Mouse (Mus musculus): ENCODE data around the gene Ago4.

DNA sequence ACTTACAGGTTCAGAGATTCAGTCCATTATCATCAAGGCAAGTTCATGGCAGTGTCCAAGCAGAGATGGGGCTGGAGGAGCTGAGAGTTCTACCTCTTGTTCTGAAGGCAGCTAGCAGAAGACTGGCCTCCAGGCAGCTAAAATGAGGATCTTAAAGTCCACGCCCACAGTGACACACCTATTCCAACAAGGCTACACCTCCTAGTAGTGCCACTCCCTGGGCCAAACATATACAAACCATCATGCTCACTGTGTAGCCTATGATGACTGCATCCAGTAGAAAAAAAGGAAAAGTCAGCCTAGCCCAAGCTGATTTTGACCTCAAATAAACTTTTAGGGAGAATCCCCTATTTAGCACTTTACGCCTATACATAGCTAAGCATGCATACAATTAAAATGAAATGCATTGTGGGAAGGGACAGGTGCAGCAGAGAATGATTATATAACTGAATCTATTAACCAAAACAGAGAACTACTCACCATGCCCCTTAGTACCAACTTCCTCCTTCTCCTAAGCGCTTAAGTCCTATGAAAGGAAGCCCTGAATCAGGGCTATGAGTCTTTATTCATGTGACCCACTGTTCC is 7.3 kb upstream of the Ago4 start:
- TF ChIP-seq POLR2A (IDR thresholded peaks at IDR 0.05; ENCODE audit: low read depth, low read length) (no peak), CTCF (conservative IDR thresholded peaks at IDR 0.05; ENCODE audit: insufficient read depth, insufficient read length, low read depth, low read length) (no peak)
